Comparison of ENCODE assay signal across 10 mouse cellular contexts in the genomic region with DNA sequence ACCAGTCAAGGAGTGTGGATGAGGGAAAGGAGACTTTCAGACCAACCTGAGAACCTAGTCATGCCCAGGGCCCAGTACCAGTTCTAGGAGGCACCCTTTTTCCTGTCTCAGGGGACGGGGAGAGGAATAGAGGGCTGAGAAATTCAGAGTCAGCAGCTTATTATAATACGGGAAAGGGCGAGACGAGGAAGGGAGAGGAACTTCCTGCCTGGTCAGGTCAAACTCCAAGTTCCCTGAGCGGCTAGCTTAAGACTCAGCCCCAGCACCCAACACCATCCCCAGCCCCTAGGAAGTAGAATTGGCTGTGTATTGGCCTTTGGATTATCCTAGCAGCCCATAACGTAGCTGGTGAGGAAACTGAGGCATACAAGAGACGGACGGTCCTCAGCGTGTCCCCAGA. TPM values are rescaled to one million over a fixed set of nuclear protein-coding genes. Genes with fewer than 3 reads are reported as not detected.
DNase-seq lines count a peak whose midpoint lies in the region; ATAC-seq and TF ChIP-seq lines count a peak whose summit lies in the region.
"Had no signal": no experiment of that assay in that cellular context is flagged by ENCODE, and none has a peak within 500 bp of the region (broad histone marks: within the 10 kb centered on the region; RNA-seq: fewer than 3 reads in every experiment).

No protein-coding gene starts in this region.

- peak overlapping the region; percentile 30; the same call in 1 of the 2 replicates for H3K4me2 ChIP-seq in embryonic facial prominence, embryonic 12.5 days (replicated peaks)
- H3K4me2 ChIP-seq in embryonic facial prominence, embryonic 13.5 days, result peak overlapping the region; percentile 49
- H3K4me2 ChIP-seq in kidney, embryonic 15.5 days, result peak overlapping the region; percentile 52
- peak overlapping the region; percentile 36 for H3K4me2 ChIP-seq in lung, postnatal 0 days (replicated peaks; ENCODE audit: low read depth, low read length)
- H3K4me2 ChIP-seq in forebrain, embryonic 15.5 days (replicated peaks), result no peak overlapping the region

- TF ChIP-seq EP300 in lung, postnatal 0 days (IDR thresholded peaks at IDR 0.05), result no peak

- H3K4me3 ChIP-seq in embryonic facial prominence, embryonic 12.5 days, result no peak overlapping the region
- H3K4me3 ChIP-seq in embryonic facial prominence, embryonic 10.5 days, result no peak overlapping the region
- no peak overlapping the region for H3K4me3 ChIP-seq in embryonic facial prominence, embryonic 13.5 days
- H3K4me3 ChIP-seq in kidney, embryonic 15.5 days (replicated peaks), result peak overlapping the region; percentile 33; the same call in 1 of the 2 replicates
- no peak overlapping the region for H3K4me3 ChIP-seq in lung, postnatal 0 days (ENCODE audit: low read depth, low read length)
- H3K4me3 ChIP-seq in forebrain, embryonic 15.5 days, result no peak overlapping the region

- H3K27me3 ChIP-seq in embryonic facial prominence, embryonic 12.5 days, result no peaks in the 10 kb centered on the region
- H3K27me3 ChIP-seq in embryonic facial prominence, embryonic 10.5 days (replicated peaks; ENCODE audit: low read depth, poor library complexity, severe bottlenecking), result peaks cover 5% of the 10 kb centered on the region; the same call in 1 of the 2 replicates
- no peaks in the 10 kb centered on the region for H3K27me3 ChIP-seq in embryonic facial prominence, embryonic 13.5 days
- no peaks in the 10 kb centered on the region for H3K27me3 ChIP-seq in kidney, embryonic 15.5 days
- no peaks in the 10 kb centered on the region for H3K27me3 ChIP-seq in lung, postnatal 0 days (replicated peaks; ENCODE audit: insufficient read depth, low read length)
- no peaks in the 10 kb centered on the region for H3K27me3 ChIP-seq in forebrain, embryonic 15.5 days

- 0 out of 2 replicates have a peak overlapping the region, but pooled peaks have one; percentile 71 for H3K27ac ChIP-seq in embryonic facial prominence, embryonic 12.5 days
- H3K27ac ChIP-seq in embryonic facial prominence, embryonic 10.5 days (replicated peaks), result no peak overlapping the region
- H3K27ac ChIP-seq in embryonic facial prominence, embryonic 13.5 days, result peak overlapping the region; percentile 82
- H3K27ac ChIP-seq in kidney, embryonic 15.5 days, result peak overlapping the region; percentile 94
- H3K27ac ChIP-seq in lung, postnatal 0 days (ENCODE audit: low read length), result peak overlapping the region; percentile 43; the same call in 1 of the 2 replicates
- no peak overlapping the region for H3K27ac ChIP-seq in forebrain, embryonic 15.5 days (replicated peaks)
- H3K27ac ChIP-seq: hindbrain, embryonic 14.5 days had no signal

- H3K9me3 ChIP-seq in embryonic facial prominence, embryonic 12.5 days, result no peaks in the 10 kb centered on the region
- no peaks in the 10 kb centered on the region for H3K9me3 ChIP-seq in embryonic facial prominence, embryonic 10.5 days
- no peaks in the 10 kb centered on the region for H3K9me3 ChIP-seq in embryonic facial prominence, embryonic 13.5 days
- no peaks in the 10 kb centered on the region for H3K9me3 ChIP-seq in kidney, embryonic 15.5 days (replicated peaks)
- H3K9me3 ChIP-seq in lung, postnatal 0 days (ENCODE audit: low read length), result no peaks in the 10 kb centered on the region
- H3K9me3 ChIP-seq in forebrain, embryonic 15.5 days, result no peaks in the 10 kb centered on the region

- no peaks in the 10 kb centered on the region for H3K36me3 ChIP-seq in embryonic facial prominence, embryonic 12.5 days
- no peaks in the 10 kb centered on the region for H3K36me3 ChIP-seq in embryonic facial prominence, embryonic 10.5 days (replicated peaks)
- H3K36me3 ChIP-seq in embryonic facial prominence, embryonic 13.5 days, result no peaks in the 10 kb centered on the region
- no peaks in the 10 kb centered on the region for H3K36me3 ChIP-seq in kidney, embryonic 15.5 days
- no peaks in the 10 kb centered on the region for H3K36me3 ChIP-seq in lung, postnatal 0 days (ENCODE audit: insufficient read depth, low read length)
- no peaks in the 10 kb centered on the region for H3K36me3 ChIP-seq in forebrain, embryonic 15.5 days

- WGBS in embryonic facial prominence, embryonic 12.5 days, result 84% methylated on average over 9 of the region's 9 CpGs
- 78% methylated on average over 9 of the region's 9 CpGs for WGBS in embryonic facial prominence, embryonic 10.5 days
- 70% methylated on average over 9 of the region's 9 CpGs for WGBS in embryonic facial prominence, embryonic 13.5 days
- WGBS in kidney, embryonic 15.5 days, result 51% methylated on average over 9 of the region's 9 CpGs
- WGBS in lung, postnatal 0 days, result 33% methylated on average over 9 of the region's 9 CpGs
- WGBS in forebrain, embryonic 15.5 days, result 89% methylated on average over 9 of the region's 9 CpGs

- no peak for TF ChIP-seq CTCF in lung, postnatal 0 days (IDR thresholded peaks at IDR 0.05)

- H3K4me1 ChIP-seq in embryonic facial prominence, embryonic 12.5 days, result peaks cover 28% of the 10 kb centered on the region
- H3K4me1 ChIP-seq in embryonic facial prominence, embryonic 10.5 days, result peaks cover 31% of the 10 kb centered on the region
- H3K4me1 ChIP-seq in embryonic facial prominence, embryonic 13.5 days, result peaks cover 36% of the 10 kb centered on the region
- H3K4me1 ChIP-seq in kidney, embryonic 15.5 days, result peaks cover 62% of the 10 kb centered on the region
- peaks cover 14% of the 10 kb centered on the region; the same call in 1 of the 2 replicates for H3K4me1 ChIP-seq in lung, postnatal 0 days (ENCODE audit: insufficient read depth, low read depth, low read length)
- H3K4me1 ChIP-seq in forebrain, embryonic 15.5 days, result peaks cover 9% of the 10 kb centered on the region

- H3K9ac ChIP-seq in embryonic facial prominence, embryonic 12.5 days, result no peak overlapping the region
- H3K9ac ChIP-seq in embryonic facial prominence, embryonic 13.5 days, result no peak overlapping the region
- no peak overlapping the region for H3K9ac ChIP-seq in kidney, embryonic 15.5 days
- no peak overlapping the region for H3K9ac ChIP-seq in lung, postnatal 0 days (replicated peaks; ENCODE audit: low read depth)
- H3K9ac ChIP-seq in forebrain, embryonic 15.5 days (replicated peaks), result no peak overlapping the region
- H3K9ac ChIP-seq: hindbrain, embryonic 14.5 days had no signal

- no peak for ATAC-seq in embryonic facial prominence, embryonic 12.5 days (ENCODE audit: insufficient number of reproducible peaks, insufficient read depth, low FRiP score, low TSS enrichment)
- ATAC-seq in embryonic facial prominence, embryonic 13.5 days (ENCODE audit: insufficient number of reproducible peaks, insufficient read depth, low FRiP score, low TSS enrichment, low read depth), result no peak
- ATAC-seq in kidney, embryonic 15.5 days (replicated peaks; ENCODE audit: low FRiP score), result no peak
- ATAC-seq in lung, postnatal 0 days, result peak; percentile 47
- no peak for ATAC-seq in forebrain, embryonic 15.5 days (replicated peaks)

- no peak for DNase-seq in embryonic facial prominence, embryonic 10.5 days (ENCODE audit: low spot score)
- peak; percentile 37 for DNase-seq in lung, postnatal 0 days (ENCODE audit: low spot score)
- DNase-seq in cerebellum, postnatal 25 days, result no peak
- DNase-seq in frontal cortex, postnatal 10 days (ENCODE audit: low spot score in 2 of 2), result no peak
- DNase-seq: right cerebral cortex, postnatal 25 days had no signal

RNA-seq across cellular contexts. Expression of gene Calml4, which starts 0.7 kb away (rescaled TPM):
- polyA plus RNA-seq in embryonic facial prominence, embryonic 12.5 days (2016; fragmentation: Nextera tagmentation; extraction: Ambion mirVana), result 3.1 and 4.5 TPM in 2 replicates
- 0.36 and 0.67 TPM in 2 replicates for polyA plus RNA-seq in embryonic facial prominence, embryonic 10.5 days (2016; fragmentation: Nextera tagmentation; extraction: Ambion mirVana)
- polyA plus RNA-seq in embryonic facial prominence, embryonic 13.5 days (2015; fragmentation: Nextera tagmentation; extraction: Ambion mirVana), result 5.9 and 9.8 TPM in 2 replicates
- polyA plus RNA-seq in kidney, embryonic 15.5 days (2015; fragmentation: Nextera tagmentation; extraction: Ambion mirVana), result 102 and 107 TPM in 2 replicates
- polyA plus RNA-seq in lung, postnatal 0 days (2015; fragmentation: Nextera tagmentation; extraction: Ambion mirVana), result 19.7 and 20.6 TPM in 2 replicates
- polyA plus RNA-seq in forebrain, embryonic 15.5 days (2015; fragmentation: Nextera tagmentation; extraction: Ambion mirVana), result 6.3 and 12.5 TPM in 2 replicates

RNA-seq across cellular contexts. Expression of gene Cln6, which starts 18.6 kb away (rescaled TPM):
- 14.7 and 17.1 TPM in 2 replicates for polyA plus RNA-seq in embryonic facial prominence, embryonic 12.5 days (2016; fragmentation: Nextera tagmentation; extraction: Ambion mirVana)
- 11.2 and 12.1 TPM in 2 replicates for polyA plus RNA-seq in embryonic facial prominence, embryonic 10.5 days (2016; fragmentation: Nextera tagmentation; extraction: Ambion mirVana)
- 15.8 and 21.2 TPM in 2 replicates for polyA plus RNA-seq in embryonic facial prominence, embryonic 13.5 days (2015; fragmentation: Nextera tagmentation; extraction: Ambion mirVana)
- 23.2 and 27.1 TPM in 2 replicates for polyA plus RNA-seq in kidney, embryonic 15.5 days (2015; fragmentation: Nextera tagmentation; extraction: Ambion mirVana)
- polyA plus RNA-seq in lung, postnatal 0 days (2015; fragmentation: Nextera tagmentation; extraction: Ambion mirVana), result 19.1 and 20.3 TPM in 2 replicates
- polyA plus RNA-seq in forebrain, embryonic 15.5 days (2015; fragmentation: Nextera tagmentation; extraction: Ambion mirVana), result 5.4 and 5.9 TPM in 2 replicates

RNA-seq across cellular contexts. Expression of gene Fem1b, which starts 45.5 kb away (rescaled TPM):
- 28.4 and 30.6 TPM in 2 replicates for polyA plus RNA-seq in embryonic facial prominence, embryonic 12.5 days (2016; fragmentation: Nextera tagmentation; extraction: Ambion mirVana)
- 30.2 and 30.3 TPM in 2 replicates for polyA plus RNA-seq in embryonic facial prominence, embryonic 10.5 days (2016; fragmentation: Nextera tagmentation; extraction: Ambion mirVana)
- 19.8 and 20.2 TPM in 2 replicates for polyA plus RNA-seq in embryonic facial prominence, embryonic 13.5 days (2015; fragmentation: Nextera tagmentation; extraction: Ambion mirVana)
- polyA plus RNA-seq in kidney, embryonic 15.5 days (2015; fragmentation: Nextera tagmentation; extraction: Ambion mirVana), result 22.7 and 23.2 TPM in 2 replicates
- polyA plus RNA-seq in lung, postnatal 0 days (2015; fragmentation: Nextera tagmentation; extraction: Ambion mirVana), result 9.2 and 10.8 TPM in 2 replicates
- 44.1 and 49.0 TPM in 2 replicates for polyA plus RNA-seq in forebrain, embryonic 15.5 days (2015; fragmentation: Nextera tagmentation; extraction: Ambion mirVana)

Comparison
In these comparisons a context has a peak if more than half of its experiments do, and no peak if none do; other contexts are left out.
1. H3K27ac ChIP-seq: peak in embryonic facial prominence, embryonic 12.5 days (single experiment), embryonic facial prominence, embryonic 13.5 days (single experiment), kidney, embryonic 15.5 days (single experiment) and lung, postnatal 0 days (single experiment); none in embryonic facial prominence, embryonic 10.5 days (single experiment) and forebrain, embryonic 15.5 days (single experiment).